Mouse (Mus musculus): ENCODE results near the gene Smap2.

DNA sequence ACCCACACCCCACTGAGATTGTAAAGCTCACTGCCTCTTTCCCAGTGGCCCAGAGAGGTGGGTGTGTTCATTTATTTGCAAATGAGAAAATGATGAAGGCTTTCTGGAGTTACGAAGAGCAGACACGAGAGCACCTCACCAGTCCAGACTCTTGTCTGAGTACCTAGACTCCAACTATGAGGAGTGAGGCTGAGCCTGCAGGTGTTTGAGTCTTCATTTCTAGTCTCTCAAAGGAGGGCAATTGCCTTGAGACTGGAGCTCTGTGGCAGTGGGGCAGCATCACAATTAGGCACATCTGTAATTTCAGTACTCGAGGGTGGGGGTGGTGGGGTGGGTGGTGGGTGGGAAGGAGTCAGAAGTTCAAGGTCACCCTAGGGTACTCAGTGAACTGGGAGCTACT is 25.9 kb upstream of the Smap2 start:
- no peak for TF ChIP-seq CTCF (IDR thresholded peaks at IDR 0.05; ENCODE audit: low read depth)
- no peak for TF ChIP-seq EP300 (IDR thresholded peaks at IDR 0.05; ENCODE audit: low read depth)
